Mouse (Mus musculus) adipocyte (in vitro differentiated cells): ENCODE results near the gene Fnbp1.

Source experiments
- DNase-seq: peaks from one replicate; pipeline ENCODE4 v3.0.0-alpha.2; 2016; ENCODE audit warnings: low spot score

Fnbp1 gene

GRCm38 (mm10) chr2:31067696-31068245 lies 74.0 kb downstream of the Fnbp1 start:
- DNase-seq = no peak

- no peak for DNase-seq
Measured at GRCm38 (mm10) chr2:31067059-31067595, 74.7 kb downstream of the Fnbp1 start.

- DNase-seq = no peak
Measured at GRCm38 (mm10) chr2:31066019-31066789, 75.6 kb downstream of the Fnbp1 start.

GRCm38 (mm10) chr2:31061868-31062628 lies 79.8 kb downstream of the Fnbp1 start:
- no peak for DNase-seq

GRCm38 (mm10) chr2:31060787-31061730 lies 80.7 kb downstream of the Fnbp1 start:
- no peak for DNase-seq

GRCm38 (mm10) chr2:31060271-31060670 lies 81.5 kb downstream of the Fnbp1 start:
- no peak for DNase-seq

- DNase-seq = no peak
Measured at GRCm38 (mm10) chr2:31058443-31058842, 83.4 kb downstream of the Fnbp1 start.

- DNase-seq = peak; percentile 24
Measured at GRCm38 (mm10) chr2:31057549-31058177, 84.1 kb downstream of the Fnbp1 start.

GRCm38 (mm10) chr2:31056070-31056469 lies 85.7 kb downstream of the Fnbp1 start:
- DNase-seq = no peak

- no peak for DNase-seq
Measured at GRCm38 (mm10) chr2:31053851-31054340, 87.9 kb downstream of the Fnbp1 start.

GRCm38 (mm10) chr2:31053426-31053825 lies 88.4 kb downstream of the Fnbp1 start:
- DNase-seq = no peak

- no peak for DNase-seq
Measured at GRCm38 (mm10) chr2:31052441-31052840, 89.4 kb downstream of the Fnbp1 start.

GRCm38 (mm10) chr2:31048037-31048436 lies 93.8 kb downstream of the Fnbp1 start:
- no peak for DNase-seq

GRCm38 (mm10) chr2:31043856-31044255 lies 98.0 kb downstream of the Fnbp1 start:
- no peak for DNase-seq

- DNase-seq = no peak
Measured at GRCm38 (mm10) chr2:31042881-31043280, 98.9 kb downstream of the Fnbp1 start.

GRCm38 (mm10) chr2:31041386-31041785 lies 100.4 kb downstream of the Fnbp1 start:
- peak; percentile 40 for DNase-seq

- DNase-seq = no peak
Measured at GRCm38 (mm10) chr2:31040487-31040886, 101.3 kb downstream of the Fnbp1 start.

GRCm38 (mm10) chr2:31040043-31040442 lies 101.8 kb downstream of the Fnbp1 start:
- no peak for DNase-seq

- DNase-seq = no peak
Measured at GRCm38 (mm10) chr2:31036811-31037210, 105.0 kb downstream of the Fnbp1 start.

GRCm38 (mm10) chr2:31031972-31032371 lies 109.8 kb downstream of the Fnbp1 start:
- DNase-seq = no peak

GRCm38 (mm10) chr2:31026642-31027041 lies 115.2 kb downstream of the Fnbp1 start:
- no peak for DNase-seq
